Mouse (Mus musculus) common myeloid progenitor, adult 5-6 weeks (primary cell): ENCODE data around the gene Ifi35. TPM values are rescaled to one million over a fixed set of nuclear protein-coding genes. Genes with fewer than 3 reads are reported as not detected.
"Not testable (repeated sequence)": the region's sequence is repeated elsewhere in the genome, so short reads cannot be mapped to it uniquely, and the experiment has no call there.

Experiments
- ATAC-seq: replicated peaks from 2 replicates; pipeline ENCODE4 v1.8.0; 2016; ENCODE audit warnings: low read depth, mild to moderate bottlenecking, moderate TSS enrichment, inconsistent platforms; ENCODE audit not compliant: poor library complexity, severe bottlenecking
- total RNA-seq: library from RNA; stranded (forward); fragments of 200-1000, 187-1606 nt; gene quantifications from 2 replicates; pipeline ENCODE4 v1.2.3, GENCODE M21; 2017

Ifi35 gene
- total RNA-seq, 1 experiment from 2014 or later = 33.1 TPM

DNA sequence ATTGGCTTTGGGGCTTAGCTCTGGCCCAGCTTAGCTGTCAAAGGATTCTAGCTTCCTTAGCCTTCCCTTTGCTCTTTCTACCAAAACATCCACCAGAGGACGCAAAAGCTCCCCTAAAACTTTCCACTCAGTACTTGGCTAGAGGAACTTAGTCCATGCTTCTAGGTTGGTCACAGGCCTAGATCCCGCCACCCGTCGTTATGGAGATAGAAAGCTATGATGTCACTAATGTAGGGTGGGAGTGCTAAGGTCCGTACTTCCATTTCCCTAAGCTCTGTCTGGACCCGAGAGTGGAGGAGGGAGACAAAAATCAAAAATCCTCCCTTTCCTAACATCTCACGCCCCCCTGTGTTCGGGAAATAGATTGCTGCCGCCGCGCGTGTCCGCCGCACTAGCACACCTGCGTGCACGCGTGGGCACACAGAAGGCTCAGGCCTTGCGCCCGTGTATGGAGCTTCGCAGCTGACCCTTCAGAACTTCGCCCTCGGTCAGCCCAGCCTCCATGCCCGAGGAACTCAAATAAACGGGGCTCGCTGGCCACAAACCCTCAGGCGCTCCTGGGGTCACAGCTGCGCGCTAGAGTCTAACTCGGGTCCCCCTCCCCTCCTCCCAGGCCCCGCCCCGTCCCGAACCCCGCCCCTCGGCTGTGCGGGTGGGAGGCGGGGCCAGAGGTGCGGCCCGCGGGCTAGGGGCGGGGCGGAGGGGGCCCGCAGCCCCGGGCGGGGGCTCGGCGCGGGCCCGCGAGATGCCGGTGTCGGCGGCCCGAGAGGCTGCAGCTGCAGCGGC, 19.5 kb downstream of the Ifi35 start:
- ATAC-seq = peak; percentile 40

GRCm38 (mm10) chr11:101468263-101468688, 20.1 kb downstream of the Ifi35 start:
- ATAC-seq = no peak

DNA sequence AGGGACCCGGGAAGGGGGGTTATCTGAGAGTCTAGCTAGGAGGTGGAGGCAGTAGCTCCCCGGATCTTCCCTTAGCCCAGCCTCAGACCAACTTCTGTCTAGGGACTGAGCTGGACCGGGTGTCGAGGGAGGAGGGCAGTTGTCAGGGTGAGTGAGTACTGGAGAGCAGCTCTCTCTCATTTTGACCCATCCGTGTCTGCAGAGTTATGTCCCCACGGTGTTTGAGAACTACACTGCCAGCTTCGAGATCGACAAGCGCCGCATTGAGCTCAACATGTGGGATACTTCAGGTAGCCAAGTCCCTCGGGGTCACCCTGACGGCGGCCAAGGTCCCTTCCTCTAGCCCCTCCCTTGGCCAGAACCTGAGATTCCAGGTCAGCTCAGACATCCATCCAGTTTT, 20.5 kb downstream of the Ifi35 start:
- no peak for ATAC-seq

- ATAC-seq = no peak
Measured at GRCm38 (mm10) chr11:101469155-101469554, 20.9 kb downstream of the Ifi35 start.

GRCm38 (mm10) chr11:101470206-101470605, 22.0 kb downstream of the Ifi35 start:
- ATAC-seq = no peak

GRCm38 (mm10) chr11:101471926-101472325, 23.7 kb downstream of the Ifi35 start:
- no peak for ATAC-seq

GRCm38 (mm10) chr11:101472336-101472735, 24.1 kb downstream of the Ifi35 start:
- ATAC-seq = no peak

GRCm38 (mm10) chr11:101473686-101474085, 25.5 kb downstream of the Ifi35 start:
- ATAC-seq = not testable (repeated sequence)

GRCm38 (mm10) chr11:101474298-101474697, 26.1 kb downstream of the Ifi35 start:
- ATAC-seq = no peak

GRCm38 (mm10) chr11:101476361-101476760, 28.2 kb downstream of the Ifi35 start:
- ATAC-seq = not testable (repeated sequence)

DNA sequence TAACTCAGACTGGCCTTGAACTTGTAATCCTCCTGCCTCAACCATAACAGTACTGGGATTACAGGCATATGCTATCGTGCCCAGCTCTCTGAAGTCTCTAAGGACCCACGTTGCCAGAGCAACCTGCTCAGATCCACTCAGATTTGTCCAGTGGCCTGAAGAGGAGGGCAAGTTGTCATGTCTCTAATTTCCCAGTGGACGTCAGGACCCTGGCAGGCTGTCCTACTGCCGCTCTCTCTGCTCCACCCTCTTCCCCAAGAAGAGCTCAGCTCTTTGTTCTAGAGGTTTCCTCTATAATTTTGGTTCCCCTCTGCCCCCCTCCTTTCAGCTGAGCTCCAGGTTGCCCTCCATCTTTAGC, 29.0 kb downstream of the Ifi35 start:
- ATAC-seq = no peak

DNA sequence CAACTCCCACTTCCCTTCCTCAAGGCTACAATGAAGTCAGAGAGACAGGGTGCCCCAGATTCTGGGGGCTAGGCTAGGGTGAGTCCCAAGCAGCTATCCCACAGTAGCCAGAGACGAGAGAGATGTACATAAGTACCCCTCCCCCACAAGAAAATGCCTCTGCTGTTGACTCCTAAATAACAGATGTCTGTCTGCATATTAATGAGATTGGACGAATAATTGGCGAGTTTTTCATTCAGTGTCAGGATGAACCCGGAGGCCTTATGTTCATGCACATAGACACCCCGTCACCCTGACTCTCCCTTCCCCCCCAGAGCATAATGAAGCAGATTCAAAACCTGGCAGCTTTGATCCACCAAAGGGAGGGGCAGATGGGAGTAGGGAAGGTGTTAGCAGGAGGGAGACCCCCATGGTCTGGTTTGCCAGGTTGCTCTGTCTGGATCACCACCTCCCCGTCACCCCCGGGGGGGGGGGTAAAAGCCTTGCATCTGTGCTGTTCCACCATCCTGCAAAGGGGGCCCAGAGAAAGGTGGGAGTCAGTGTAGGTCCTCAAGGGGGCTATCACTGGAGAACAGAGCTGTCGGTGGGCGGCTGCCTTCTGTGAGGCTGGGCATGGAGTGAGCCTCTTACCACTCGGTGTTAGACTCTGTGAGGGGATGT, 29.5 kb downstream of the Ifi35 start:
- ATAC-seq = no peak

- no peak for ATAC-seq
Measured at GRCm38 (mm10) chr11:101479171-101479635, 31.0 kb downstream of the Ifi35 start.

- ATAC-seq = no peak
Measured at GRCm38 (mm10) chr11:101480912-101481311, 32.7 kb downstream of the Ifi35 start.

DNA sequence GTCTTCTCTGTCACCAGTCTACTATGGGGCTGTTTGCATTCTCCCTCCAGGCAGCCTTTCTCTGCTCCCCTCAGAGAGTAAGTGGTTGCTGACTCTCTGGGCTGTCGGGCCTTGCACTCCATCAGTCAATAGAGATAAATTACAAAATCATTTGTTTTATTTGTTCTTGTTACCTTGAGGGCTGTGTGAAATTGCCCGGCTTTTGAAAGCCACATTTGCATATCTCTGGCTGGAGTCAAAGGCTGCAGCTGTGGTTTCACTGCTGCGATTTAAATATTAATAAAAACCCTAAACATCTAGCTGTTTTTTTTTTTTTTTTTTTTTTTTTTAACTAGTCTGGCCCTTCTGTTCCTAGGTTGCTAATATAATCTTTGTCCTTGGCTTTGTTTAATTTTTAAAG, 35.6 kb downstream of the Ifi35 start:
- ATAC-seq = no peak

GRCm38 (mm10) chr11:101484245-101484644, 36.0 kb downstream of the Ifi35 start:
- ATAC-seq = no peak

GRCm38 (mm10) chr11:101484814-101485213, 36.6 kb downstream of the Ifi35 start:
- ATAC-seq = no peak

- ATAC-seq = peak; percentile 94
Measured at GRCm38 (mm10) chr11:101485509-101486028, 37.4 kb downstream of the Ifi35 start.

DNA sequence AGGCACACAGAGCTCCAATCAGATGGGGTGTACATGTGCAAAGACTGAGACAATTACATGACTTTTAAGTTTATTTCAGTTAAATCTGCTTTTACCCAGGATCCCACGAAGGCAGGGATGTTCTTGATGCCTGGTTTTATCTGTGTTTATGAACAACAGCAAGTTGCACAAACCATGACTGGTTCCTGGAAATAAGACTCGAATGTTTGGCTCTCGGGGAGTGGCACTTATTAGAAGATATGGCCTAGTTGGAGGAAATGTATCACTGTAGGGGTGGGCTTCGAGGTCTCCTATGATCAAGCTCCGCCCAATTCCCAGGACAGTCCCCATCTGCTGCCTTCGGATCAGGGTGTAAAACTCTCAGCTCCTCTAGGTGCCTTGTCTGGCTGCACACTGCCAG, 37.9 kb downstream of the Ifi35 start:
- no peak for ATAC-seq

GRCm38 (mm10) chr11:101506269-101506780, 58.1 kb downstream of the Ifi35 start:
- no peak for ATAC-seq

DNA sequence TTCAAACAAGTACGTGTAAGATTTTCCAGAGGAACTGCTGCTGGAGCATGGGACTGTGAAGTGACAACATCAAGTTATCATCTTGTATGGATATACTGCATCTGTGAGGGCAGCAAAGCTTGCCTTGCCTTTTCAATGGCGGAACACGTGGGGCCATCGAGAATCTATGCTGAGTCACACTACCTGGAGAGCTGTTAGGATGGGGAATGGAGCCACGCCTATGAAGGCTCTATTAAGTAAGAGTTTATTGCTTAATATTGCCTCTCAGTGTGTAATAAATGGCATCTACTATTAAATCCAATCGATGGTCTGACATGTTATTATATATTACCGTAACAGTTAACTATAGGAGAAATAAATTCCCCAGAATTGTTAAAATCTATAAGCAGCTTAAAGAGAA, 58.9 kb downstream of the Ifi35 start:
- ATAC-seq = no peak
